Mouse (Mus musculus) thymus, postnatal 25 days (tissue): ENCODE data around the gene Scgb1a1.
A peak's percentile ranks its signal among the peaks of the same experiment; 100 is the strongest.

Experiments
- DNase-seq: peaks from one replicate; pipeline ENCODE4 v3.0.0; 2022

Scgb1a1 gene

GRCm38 (mm10) chr19:9040649-9041048 is 47.1 kb downstream of the Scgb1a1 start:
- no peak for DNase-seq

GRCm38 (mm10) chr19:9039928-9040327 is 47.8 kb downstream of the Scgb1a1 start:
- no peak for DNase-seq

- DNase-seq, result no peak
Observed at GRCm38 (mm10) chr19:9039266-9039665, 48.5 kb downstream of the Scgb1a1 start.

- DNase-seq, result peak; percentile 52
Observed at GRCm38 (mm10) chr19:9038136-9038535, 49.6 kb downstream of the Scgb1a1 start.

GRCm38 (mm10) chr19:9035101-9035500 is 52.7 kb downstream of the Scgb1a1 start:
- DNase-seq, result no peak

- no peak for DNase-seq
Observed at GRCm38 (mm10) chr19:9034480-9034879, 53.3 kb downstream of the Scgb1a1 start.
